Mouse (Mus musculus) splenic B cell, adult 2 months (primary cell): ENCODE data around the gene Ctbs.
A peak's percentile ranks its signal among the peaks of the same experiment; 100 is the strongest.

Source experiments
- DNase-seq: peaks from one replicate; pipeline ENCODE4 v3.0.0-alpha.2; 2011; ENCODE audit warnings: low read depth, low spot score
- H3K27me3 ChIP-seq: 2 replicates; pipeline ENCODE4 v1.6.1; 2012; ENCODE audit warnings: mild to moderate bottlenecking, low read length, moderate library complexity, mixed read lengths; ENCODE audit not compliant: control insufficient read depth, poor library complexity, insufficient read depth, severe bottlenecking
- H3K36me3 ChIP-seq: 2 replicates; pipeline ENCODE4 v1.6.1; 2012; ENCODE audit warnings: mild to moderate bottlenecking, low read length, moderate library complexity, mixed read lengths; ENCODE audit not compliant: control insufficient read depth, poor library complexity, insufficient read depth, severe bottlenecking

Gene Ctbs

DNA sequence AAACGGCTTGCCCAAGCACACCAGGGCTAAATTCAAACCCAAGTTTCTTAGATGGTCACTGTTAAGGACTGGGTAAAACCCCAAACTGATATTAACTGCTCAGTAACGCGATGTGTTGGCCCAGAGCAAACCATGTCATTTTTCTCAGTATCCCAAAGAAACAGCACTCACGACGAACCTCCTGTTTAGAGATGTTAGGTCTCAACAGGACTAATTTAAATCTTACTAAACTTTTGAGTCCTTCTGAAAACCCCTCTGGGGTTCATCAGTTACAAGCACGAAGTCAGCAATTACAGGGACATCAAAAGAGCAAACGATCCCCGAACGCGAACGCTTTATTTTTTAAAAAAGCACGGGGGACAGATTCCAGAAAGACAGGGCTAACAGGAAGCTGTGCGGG, 49.4 kb downstream of the Ctbs start:
- Histone ChIP-seq H3K27me3 (no peaks in the 10 kb centered on the region; the same call in 1 of the 2 replicates), H3K36me3 (peaks cover 2% of the 10 kb centered on the region; the same call in 1 of the 2 replicates)
- DNase-seq, result no peak

DNA sequence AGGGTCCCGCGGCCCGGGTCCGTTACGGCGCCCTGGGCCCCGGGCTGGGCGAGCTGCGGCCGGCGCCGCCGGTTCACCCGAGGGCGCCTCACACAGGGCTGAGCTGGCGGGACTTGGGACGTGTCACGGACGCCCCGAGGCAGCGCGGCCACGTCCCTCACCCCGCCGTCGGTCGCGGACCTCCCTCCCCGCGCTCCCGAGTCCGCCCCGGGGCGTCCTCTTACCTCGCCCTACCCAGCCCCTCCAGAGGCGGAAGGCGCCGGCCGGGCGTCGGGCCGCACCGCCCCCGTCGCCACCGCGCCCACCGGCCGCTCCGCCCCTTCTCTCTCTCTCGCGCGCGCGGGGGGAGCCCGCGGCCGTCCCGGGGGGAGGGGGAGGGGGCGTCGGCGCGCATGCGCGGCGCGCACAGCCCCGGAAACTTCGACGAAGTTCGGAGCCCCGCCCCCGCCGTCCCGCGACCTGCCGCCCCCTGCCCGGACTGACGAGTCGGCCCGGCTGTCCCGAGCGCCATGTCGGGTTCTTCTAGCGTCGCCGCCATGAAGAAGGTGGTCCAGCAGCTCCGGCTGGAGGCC, 49.9 kb downstream of the Ctbs start, which contains the start of the genes Spata1 and Gng5:
TSS of gene Spata1 (minus strand) at position 323 of the 572 bp plus-strand sequence.
TSS of gene Gng5 (plus strand) at position 377 of the 572 bp plus-strand sequence.
- peaks cover 2% of the 10 kb centered on the region; the same call in 1 of the 2 replicates for H3K36me3 ChIP-seq
- DNase-seq, result peak; percentile 94

DNA sequence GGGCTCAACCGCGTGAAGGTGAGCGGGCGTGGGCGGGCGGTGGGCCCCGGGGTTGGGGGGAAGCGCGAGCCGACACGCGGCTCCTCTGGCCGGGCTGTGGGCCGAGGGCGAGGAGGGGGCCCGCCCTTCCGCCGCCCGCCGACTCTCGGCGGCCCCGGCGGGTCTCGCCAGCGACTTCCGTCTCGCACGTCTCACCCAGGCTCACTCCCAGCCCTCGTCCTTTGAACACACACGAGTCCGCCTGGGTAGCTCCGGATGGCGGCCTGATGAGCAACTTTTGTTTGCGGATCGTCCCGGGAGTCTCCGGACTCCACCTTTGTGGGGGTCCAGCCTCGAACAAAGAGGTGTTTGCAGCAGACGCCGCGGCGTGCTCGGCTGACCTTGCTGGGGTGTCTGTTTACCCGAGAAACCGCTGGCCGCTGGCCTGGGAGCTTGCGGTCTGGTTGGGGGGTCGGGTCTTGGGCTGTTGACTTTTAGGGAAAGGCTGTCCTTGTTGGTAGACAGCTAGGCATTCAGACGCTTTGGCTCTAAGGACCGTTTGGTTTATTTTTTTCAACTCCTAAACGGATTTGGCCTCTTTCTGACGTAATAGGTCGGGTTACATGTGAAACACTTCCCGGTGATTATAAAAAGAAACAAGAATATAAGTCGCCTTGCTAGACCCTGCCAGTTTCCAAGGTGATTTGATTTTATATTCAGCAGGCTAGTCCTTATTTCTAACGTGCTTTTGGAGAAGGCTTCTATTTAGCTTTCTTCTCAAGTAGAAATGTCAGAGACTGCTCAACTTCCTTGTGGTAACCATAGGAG, 50.6 kb downstream of the Ctbs start:
- peak; percentile 63 for DNase-seq
- H3K36me3 ChIP-seq, result peaks cover 2% of the 10 kb centered on the region; the same call in 1 of the 2 replicates
- H3K27me3 ChIP-seq, result no peaks in the 10 kb centered on the region; the same call in 1 of the 2 replicates

More for the DNA sequence above, 49.9 kb downstream of the Ctbs start, which contains the start of the genes Spata1 and Gng5:
- H3K27me3 ChIP-seq, result no peaks in the 10 kb centered on the region; the same call in 1 of the 2 replicates

DNA sequence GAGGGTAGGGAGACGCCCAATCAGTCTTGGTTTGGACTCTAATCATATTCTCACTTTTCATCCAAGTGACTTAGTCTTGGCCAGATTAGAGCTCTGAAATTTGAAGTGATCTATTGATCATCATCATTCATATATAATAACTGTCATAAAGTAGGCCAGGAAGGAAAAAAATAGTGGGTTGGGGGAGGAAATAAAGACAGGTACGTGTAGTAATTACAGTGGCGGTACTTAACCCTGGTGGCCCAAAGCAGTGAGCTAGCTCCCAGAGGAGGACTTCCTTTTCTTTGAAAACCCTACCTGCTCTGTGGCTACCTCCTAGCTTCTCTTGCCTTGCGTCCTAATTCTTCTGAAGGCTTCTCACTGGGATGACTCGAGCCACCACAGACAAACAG, 51.2 kb downstream of the Ctbs start:
- peak; percentile 19 for DNase-seq
- no peaks in the 10 kb centered on the region; the same call in 1 of the 2 replicates for H3K27me3 ChIP-seq
- H3K36me3 ChIP-seq, result peaks cover 3% of the 10 kb centered on the region; the same call in 1 of the 2 replicates

DNA sequence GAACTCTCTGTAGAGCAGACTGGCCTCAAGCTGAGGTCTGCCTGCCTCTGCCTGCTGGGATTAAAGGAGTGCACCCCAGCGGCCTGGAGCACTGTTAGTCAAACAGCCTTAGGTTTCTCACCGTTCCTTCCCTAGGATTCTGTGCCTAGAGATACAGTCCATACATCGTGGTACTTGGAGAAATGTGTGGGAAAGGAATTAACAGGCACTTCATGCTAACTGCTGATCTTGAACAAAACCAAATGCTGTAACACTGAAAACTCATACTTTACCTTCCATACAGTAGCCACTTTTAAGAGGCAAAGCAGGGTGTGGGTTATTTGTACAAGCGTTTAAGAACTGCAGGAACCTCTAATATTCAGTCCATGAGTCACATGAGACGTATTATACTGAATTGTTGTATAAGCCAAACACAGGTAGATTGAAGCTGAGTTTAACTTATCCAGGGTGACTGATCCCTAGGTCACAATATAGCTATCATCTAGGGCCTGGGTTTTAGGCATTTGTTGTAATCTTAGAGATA, 52.1 kb downstream of the Ctbs start:
- Histone ChIP-seq H3K27me3 (no peaks in the 10 kb centered on the region), H3K36me3 (peaks cover 7% of the 10 kb centered on the region)
- DNase-seq, result no peak

DNA sequence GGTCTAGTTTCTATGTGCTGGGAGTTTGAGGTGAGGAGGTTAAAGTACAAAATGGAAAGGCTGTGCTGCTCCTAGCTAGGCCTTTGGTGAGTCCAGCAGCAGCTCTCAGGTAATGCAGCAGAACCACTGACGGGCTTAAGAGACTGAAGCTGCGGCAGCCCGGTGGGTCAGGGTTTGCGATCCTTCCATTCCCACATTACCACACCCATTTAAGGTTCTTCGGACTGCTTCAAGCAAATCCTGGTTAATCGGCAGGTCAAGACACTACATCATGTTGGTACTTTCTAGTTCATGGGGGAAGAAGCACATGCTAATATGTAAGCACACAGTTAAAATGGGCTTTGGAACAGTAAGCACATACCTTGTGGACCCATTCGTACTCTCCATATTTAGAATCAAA, 57.1 kb downstream of the Ctbs start:
- DNase-seq, result no peak
- Histone ChIP-seq H3K27me3 (no peaks in the 10 kb centered on the region), H3K36me3 (peaks cover 17% of the 10 kb centered on the region)
